Mouse (Mus musculus) inflammation-experienced regulatory T-cells, adult 16 weeks (primary cell): ENCODE measurements around the gene Samd14. TPM values are rescaled to one million over a fixed set of nuclear protein-coding genes. Genes with fewer than 3 reads are reported as not detected.

Source experiments
- polyA plus RNA-seq: library from polyadenylated mRNA; unstranded; fragments of 100-300 nt; shearing (Covaris generic); gene quantifications from one replicate; pipeline ENCODE4 v1.2.1, GENCODE M21; 2017

Gene Samd14
- polyA plus RNA-seq: 0.95 TPM

DNA sequence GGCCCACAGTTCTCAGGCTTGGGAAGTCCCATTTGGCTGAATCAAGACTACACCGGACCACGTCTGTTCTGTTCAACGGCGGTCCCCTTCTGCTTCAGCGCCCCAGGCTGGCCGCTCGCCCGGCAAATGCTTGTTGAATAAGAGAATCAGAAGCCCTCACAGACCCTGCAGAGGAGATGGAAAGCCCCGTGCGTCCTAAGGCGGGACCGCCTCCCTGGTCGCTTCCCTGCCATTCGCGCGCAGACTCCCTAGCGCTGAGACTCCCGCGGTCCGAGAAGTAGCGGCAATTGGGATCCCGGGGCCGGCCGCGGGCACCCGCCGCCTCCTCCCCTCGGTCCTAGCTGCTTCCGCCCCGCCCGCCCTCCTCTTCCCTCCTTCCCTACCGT is at the start of gene Samd14:
Gene Samd14, plus strand, starts transcription at position 251 of the 386 bp plus-strand sequence.

DNA sequence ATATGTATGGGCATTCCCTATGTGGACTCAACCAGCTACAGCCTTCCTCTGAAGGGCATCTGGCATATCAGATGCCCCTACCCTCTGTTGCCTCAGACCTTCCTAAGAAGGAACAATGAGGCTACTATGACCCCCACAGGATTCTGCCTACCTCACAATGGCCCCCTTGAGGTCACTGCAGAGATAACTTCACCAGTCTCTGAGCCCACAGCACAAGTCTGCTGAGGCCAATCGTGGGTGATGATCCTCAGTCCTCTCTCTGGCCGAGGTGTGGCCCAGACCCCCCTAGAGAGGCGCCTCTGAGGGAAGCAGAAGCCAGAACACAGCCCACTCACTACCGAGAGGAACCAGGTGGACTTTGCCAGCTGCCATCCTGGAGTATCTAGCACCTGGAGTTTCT is 42.3 kb upstream of the Samd14 start, which contains the start of gene Hils1:
Gene Hils1, plus strand, starts transcription at position 175 of the 400 bp plus-strand sequence.

DNA sequence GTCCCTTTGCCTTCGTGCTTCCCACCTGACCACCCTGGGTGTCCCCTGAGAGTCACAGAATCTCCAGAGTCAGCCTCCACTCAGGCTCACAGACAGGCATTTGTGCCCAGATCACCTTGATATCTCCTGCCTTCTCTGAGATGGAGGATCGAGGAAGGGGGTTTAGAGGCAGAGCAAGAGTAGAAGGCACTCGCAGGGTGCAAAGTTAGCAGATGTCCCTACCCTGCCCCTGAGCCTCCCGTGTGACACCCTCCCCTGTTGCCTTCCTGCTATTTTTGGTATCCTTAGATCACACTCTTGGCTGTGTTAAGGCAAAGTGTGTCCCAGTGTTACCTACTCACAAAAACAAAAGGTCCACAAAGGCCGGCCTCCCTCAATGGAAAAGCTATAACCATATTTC is 33.5 kb upstream of the Samd14 start, which contains the start of gene Sgca:
Gene Sgca, minus strand, starts transcription at position 129 of the 400 bp plus-strand sequence.

DNA sequence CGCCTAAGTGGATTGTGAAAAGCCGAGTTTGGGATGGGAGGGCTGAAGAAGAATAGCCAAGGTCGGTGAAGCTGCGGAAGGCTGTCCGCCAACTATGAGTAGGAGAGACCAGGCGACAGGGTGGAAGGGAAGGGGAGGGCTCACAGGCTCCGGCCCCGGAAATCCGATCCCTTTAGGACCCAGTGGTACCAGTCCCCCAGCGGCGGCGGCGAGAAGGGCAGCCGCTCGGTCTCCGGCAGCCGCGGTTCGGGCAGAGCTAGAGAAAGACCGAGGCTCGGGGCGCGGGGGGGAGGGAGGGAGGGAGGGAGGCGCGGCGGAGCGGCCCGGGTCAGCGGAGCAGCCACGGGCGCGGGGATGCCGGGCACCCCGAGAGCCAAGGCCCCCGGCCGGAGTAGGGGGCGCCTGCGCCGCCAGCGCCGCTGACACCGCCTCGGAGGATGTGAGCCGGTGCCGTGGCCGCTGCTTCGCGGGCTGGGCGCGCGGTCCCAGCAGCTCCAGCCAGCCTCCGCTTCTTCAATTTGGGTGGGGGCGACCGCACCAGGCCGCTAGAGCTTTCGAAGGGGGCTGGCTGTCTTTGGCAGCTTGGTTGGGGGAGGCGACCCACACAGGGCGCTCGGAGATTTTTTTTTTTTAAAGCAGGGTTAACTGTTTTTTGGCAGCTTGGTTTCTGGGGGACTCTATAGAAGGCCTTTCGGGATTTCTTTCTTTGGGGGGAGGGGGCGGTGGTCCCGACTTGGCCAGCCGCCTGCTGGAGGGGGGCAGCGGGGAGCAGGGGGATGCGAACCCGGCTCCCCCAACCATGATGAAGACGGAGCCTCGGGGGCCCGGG is 18.7 kb upstream of the Samd14 start, which contains the start of gene Ppp1r9b:
Gene Ppp1r9b, plus strand, starts transcription at position 287 of the 829 bp plus-strand sequence.

DNA sequence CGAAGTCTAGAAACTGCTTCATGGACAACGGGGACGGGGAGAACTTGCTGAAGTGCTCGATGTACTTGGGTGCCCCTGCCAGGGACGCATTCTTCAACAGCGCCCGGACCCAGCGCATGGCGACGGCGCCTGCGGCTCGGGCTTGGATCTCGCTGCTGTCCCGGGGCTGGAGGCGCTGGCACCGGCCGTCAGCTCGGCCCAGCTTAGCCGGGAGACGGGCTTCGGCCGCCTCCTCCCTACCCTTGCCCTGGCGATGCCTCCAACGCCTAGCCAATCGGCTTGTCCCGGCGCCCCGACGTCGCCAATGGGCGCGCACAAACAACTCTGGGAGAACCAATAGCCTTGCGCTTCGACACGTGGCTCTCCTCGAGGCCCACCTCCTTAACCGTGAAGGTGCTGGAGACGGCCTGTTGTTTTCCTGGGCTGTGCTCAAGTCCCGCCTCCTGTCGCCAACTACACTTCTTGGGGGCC is 31.5 kb downstream of the Samd14 start, which contains the start of gene Pdk2:
Gene Pdk2, minus strand, starts transcription at position 216 of the 471 bp plus-strand sequence.

Other genes with a start within 250 kb of the Samd14 start
- not detected for gene Tmem92, start 227.2 kb upstream of the Samd14 start, polyA plus RNA-seq
- 1.2 TPM for gene Col1a1, start 73.7 kb upstream of the Samd14 start, polyA plus RNA-seq
- not detected for gene Hils1, start 42.3 kb upstream of the Samd14 start, polyA plus RNA-seq
- gene Sgca, start 33.6 kb upstream of the Samd14 start, polyA plus RNA-seq: not detected
- gene Ppp1r9b, start 18.8 kb upstream of the Samd14 start, polyA plus RNA-seq: 12.7 TPM
- 24.9 TPM for gene Pdk2, start 31.5 kb downstream of the Samd14 start, polyA plus RNA-seq
- gene Itga3, start 66.9 kb downstream of the Samd14 start, polyA plus RNA-seq: 1.4 TPM
- gene Dlx3, start 110.2 kb downstream of the Samd14 start, polyA plus RNA-seq: not detected
- gene Dlx4, start 136.4 kb downstream of the Samd14 start, polyA plus RNA-seq: not detected